Mouse (Mus musculus) lung, postnatal 0 days (tissue): ENCODE measurements around the gene Cnksr1.
A peak's percentile ranks its signal among the peaks of the same experiment; 100 is the strongest.

Source experiments
- CTCF ChIP-seq: IDR thresholded peaks from 2 replicates; pipeline ENCODE4 v1.5.1; 2016; ENCODE audit warnings: antibody characterized with exemption, mild to moderate bottlenecking
- EP300 ChIP-seq: IDR thresholded peaks from 2 replicates; pipeline ENCODE4 v1.6.1; 2016; ENCODE audit warnings: antibody characterized with exemption, mild to moderate bottlenecking, control low read depth

DNA sequence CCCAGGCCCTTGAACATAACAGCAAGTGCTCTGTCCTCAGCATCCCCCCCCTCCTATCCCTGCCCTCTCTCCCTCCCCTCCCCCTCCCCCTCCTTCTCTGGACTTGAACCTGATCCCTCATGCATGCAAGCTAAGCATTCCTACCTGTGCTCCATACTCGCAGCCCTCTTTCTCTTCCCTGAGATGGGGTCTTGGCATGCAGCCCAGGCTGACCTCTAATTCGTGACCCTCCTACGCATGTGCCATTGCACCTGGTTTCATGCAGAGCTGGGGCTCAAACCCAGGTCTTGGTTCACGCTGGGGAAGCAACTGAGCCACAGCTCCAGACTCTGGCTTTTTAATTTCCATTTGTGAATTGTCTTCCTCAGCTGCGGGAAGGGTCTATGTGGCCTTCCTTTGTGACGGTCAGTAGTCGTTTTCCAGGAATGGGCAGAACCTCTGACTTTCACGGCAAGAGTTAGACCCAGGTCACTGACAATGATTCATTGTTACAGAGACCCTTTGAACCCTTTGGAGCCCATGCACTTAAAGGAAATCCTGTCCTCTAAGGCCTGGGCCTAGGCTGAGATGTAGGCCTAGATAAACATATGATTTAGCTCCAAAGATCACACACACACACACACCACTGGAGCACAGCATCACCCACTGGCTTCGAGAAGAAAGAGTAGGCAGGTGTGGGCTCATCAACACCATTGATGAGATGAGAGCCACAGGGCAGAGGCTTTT is 27.8 kb upstream of the Cnksr1 start:
- peak; percentile 10; the same call in 1 of the 2 replicates for TF ChIP-seq CTCF
- TF ChIP-seq EP300 = peak; percentile 56; the same call in 1 of the 2 replicates
